Mouse (Mus musculus): ENCODE data around the gene Eif2ak4. TPM values are rescaled to one million over a fixed set of nuclear protein-coding genes. Genes with fewer than 3 reads are reported as not detected.

The Eif2ak4 gene
- polyA plus RNA-seq (2014; fragmentation: Illumina TruSeq; extraction: RNeasy Lipid Tissue Mini Kit (QIAGEN cat#74804); ENCODE audit: low read depth, low replicate concordance) = 5.0 TPM

DNA sequence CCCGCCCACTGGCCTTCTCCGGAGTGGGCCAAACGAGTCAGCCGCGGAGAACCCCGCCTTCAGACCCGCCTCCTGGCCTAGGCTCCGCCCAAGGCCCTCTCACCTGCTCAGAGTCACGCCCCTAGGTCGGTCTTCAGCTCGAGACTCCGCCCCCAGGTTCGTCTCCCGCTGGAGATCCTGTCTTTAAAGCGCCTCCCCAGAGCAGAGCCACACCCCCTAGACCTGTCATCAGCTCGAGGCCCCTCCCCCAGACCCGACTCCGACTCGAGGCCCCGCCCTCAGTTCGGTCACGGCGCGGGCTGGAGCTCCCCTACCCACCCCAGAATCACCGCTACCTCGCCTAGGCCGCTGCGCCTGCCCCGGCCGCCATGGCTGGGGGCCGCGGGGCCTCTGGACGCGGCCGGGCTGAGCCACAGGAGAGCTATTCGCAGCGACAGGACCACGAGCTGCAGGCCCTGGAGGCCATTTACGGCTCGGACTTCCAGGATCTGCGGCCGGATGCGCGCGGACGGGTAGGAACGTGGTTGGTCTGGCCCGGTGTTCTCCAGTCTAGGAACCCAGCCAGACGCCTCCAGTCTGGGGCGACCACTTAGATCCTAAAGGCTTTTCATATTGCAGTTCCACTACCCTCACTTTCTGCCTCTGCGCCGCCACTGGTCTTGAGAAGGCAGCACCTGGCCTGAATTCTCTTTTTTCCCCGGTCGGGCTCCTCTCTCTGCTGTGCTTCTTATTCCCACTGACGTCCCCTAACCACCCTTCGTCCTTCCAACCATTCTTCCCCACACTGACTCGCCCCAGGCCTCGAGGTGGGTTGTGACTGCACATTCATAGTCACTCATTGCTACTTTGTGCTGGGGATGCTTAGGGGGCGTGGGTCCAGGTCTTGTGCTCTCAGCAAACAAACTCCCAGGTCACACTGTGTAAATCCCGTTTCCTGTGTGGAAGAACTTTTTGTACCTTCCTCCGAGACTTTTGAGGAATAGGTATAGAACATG lies at the start of gene Eif2ak4:
Gene Eif2ak4, plus strand, starts transcription at position 278 of the 995 bp plus-strand sequence.

DNA sequence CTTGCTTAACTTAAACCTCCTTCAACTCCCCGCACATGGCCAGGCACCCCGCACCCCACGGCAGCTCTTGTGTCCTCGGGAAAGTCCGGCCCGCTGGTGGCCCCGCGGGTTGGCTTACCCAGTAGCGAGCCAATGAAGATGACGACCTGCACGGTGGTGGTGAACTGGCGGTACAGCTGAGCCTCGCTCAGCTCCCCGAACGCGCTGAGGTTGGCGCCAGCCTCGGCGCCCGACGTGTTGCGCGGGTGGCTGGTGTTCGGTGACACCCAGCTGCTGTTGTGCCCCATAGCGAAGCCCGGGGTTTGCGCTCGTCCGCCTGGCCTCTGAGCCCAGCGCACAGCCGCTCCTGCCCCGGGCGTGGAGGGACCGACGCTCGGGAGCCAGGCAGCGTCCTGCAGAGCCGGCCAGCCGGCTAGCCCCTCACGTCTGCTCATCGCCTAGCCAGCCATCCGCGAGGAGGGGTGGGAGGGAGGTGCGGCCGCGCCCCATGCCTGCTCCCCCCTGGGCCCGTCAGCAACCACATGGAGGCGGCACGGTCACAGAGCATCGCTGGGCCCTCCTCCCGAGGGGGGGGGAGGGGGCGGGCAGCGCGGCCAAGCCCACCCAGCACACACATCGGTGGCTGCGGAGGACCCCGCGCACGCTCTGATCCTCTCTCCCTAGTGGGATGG lies 15.4 kb upstream of the Eif2ak4 start, which contains the start of gene Gpr176:
Gene Gpr176, minus strand, starts transcription at position 519 of the 671 bp plus-strand sequence.

DNA sequence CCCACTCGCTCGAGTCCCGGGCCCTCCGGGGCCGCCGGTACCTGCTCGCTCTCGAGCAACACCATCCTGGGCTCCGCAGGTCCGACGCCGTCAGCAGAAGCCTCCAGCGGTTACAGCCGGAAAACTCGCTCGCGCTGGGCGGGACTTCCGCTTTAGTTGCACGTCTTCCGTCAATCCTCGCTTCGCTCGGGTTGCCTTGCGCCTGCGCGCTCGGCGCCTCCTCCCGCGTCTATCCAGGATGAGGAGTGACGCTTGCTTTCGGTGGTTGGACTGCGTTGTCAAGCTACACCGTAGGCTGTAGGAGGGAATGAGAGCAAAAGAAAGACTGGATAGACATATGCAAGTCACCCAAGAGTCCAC lies 91.1 kb downstream of the Eif2ak4 start, which contains the start of gene Srp14:
Gene Srp14, minus strand, starts transcription at position 162 of the 360 bp plus-strand sequence.

Other genes starting within 250 kb of the Eif2ak4 start
- not detected for gene Fsip1, start 131.7 kb upstream of the Eif2ak4 start, polyA plus RNA-seq (2014; fragmentation: Illumina TruSeq; extraction: RNeasy Lipid Tissue Mini Kit (QIAGEN cat#74804); ENCODE audit: low read depth, low replicate concordance)
- 0.18 TPM for gene Gpr176, start 15.2 kb upstream of the Eif2ak4 start, polyA plus RNA-seq (2014; fragmentation: Illumina TruSeq; extraction: RNeasy Lipid Tissue Mini Kit (QIAGEN cat#74804); ENCODE audit: low read depth, low replicate concordance)
- gene Srp14, start 91.1 kb downstream of the Eif2ak4 start, polyA plus RNA-seq (2014; fragmentation: Illumina TruSeq; extraction: RNeasy Lipid Tissue Mini Kit (QIAGEN cat#74804); ENCODE audit: low read depth, low replicate concordance) = 153 TPM
- 2.6 TPM for gene Bmf, start 161.1 kb downstream of the Eif2ak4 start, polyA plus RNA-seq (2014; fragmentation: Illumina TruSeq; extraction: RNeasy Lipid Tissue Mini Kit (QIAGEN cat#74804); ENCODE audit: low read depth, low replicate concordance)
- gene Bub1b, start 209.6 kb downstream of the Eif2ak4 start, polyA plus RNA-seq (2014; fragmentation: Illumina TruSeq; extraction: RNeasy Lipid Tissue Mini Kit (QIAGEN cat#74804); ENCODE audit: low read depth, low replicate concordance) = 0.58 TPM

Measured in heart, adult 10 weeks (tissue).